Mouse (Mus musculus) midbrain, embryonic 14.5 days (tissue): ENCODE measurements around the gene Fhit. TPM values are rescaled to one million over a fixed set of nuclear protein-coding genes. Genes with fewer than 3 reads are reported as not detected.
A peak's percentile ranks its signal among the peaks of the same experiment; 100 is the strongest.

Experiments used
- ATAC-seq: fragments of 200-750 bp; cut with Nextera tagmentation; 2 replicates; pipeline ENCODE4 v1.8.0; 2017; ENCODE audit warnings: moderate number of reproducible peaks, moderate library complexity; ENCODE audit not compliant: low FRiP score, low TSS enrichment
- DNase-seq: peaks from one replicate; pipeline ENCODE4 v3.0.0-alpha.2; 2015
- H3K27ac ChIP-seq: fragments of 300-500 bp; sonication (generic); replicated peaks from 2 replicates; pipeline ENCODE4 v1.5.1; 2014; ENCODE audit warnings: mild to moderate bottlenecking, low read depth, low read length, moderate library complexity
- H3K27me3 ChIP-seq: fragments of 300-500 bp; sonication (generic); 2 replicates; pipeline ENCODE4 v1.6.1; 2014; ENCODE audit warnings: low read length, control low read depth, mixed read lengths; ENCODE audit not compliant: control insufficient read depth, insufficient read depth
- H3K36me3 ChIP-seq: fragments of 300-500 bp; sonication (generic); 2 replicates; pipeline ENCODE4 v1.6.1; 2014; ENCODE audit warnings: low read length, control low read depth; ENCODE audit not compliant: control insufficient read depth, insufficient read depth
- H3K4me1 ChIP-seq: fragments of 300-500 bp; sonication (generic); 2 replicates; pipeline ENCODE4 v1.6.1; 2014; ENCODE audit warnings: mild to moderate bottlenecking, antibody characterized with exemption, low read length, control low read depth; ENCODE audit not compliant: control insufficient read depth, insufficient read depth
- H3K4me2 ChIP-seq: fragments of 300-500 bp; sonication (generic); 2 replicates; pipeline ENCODE4 v1.6.1; 2014; ENCODE audit warnings: mild to moderate bottlenecking, low read length, moderate library complexity
- H3K4me3 ChIP-seq: fragments of 300-500 bp; sonication (generic); replicated peaks from 2 replicates; pipeline ENCODE4 v1.5.1; 2014; ENCODE audit warnings: low read depth, low read length
- H3K9ac ChIP-seq: fragments of 300-500 bp; sonication (generic); replicated peaks from 2 replicates; pipeline ENCODE4 v1.6.1; 2014; ENCODE audit warnings: mild to moderate bottlenecking, low read length, moderate library complexity
- H3K9me3 ChIP-seq: fragments of 300-500 bp; sonication (generic); 2 replicates; pipeline ENCODE4 v1.6.1; 2016; ENCODE audit warnings: low read length, control low read depth, mixed read lengths; ENCODE audit not compliant: control insufficient read depth
- WGBS: fragments of 180-500 bp; shearing (Covaris S2); extraction: QIAGEN DNeasy Blood & Tissue Kit; methylation state at CpG from one replicate; pipeline ENCODE4 v1.1.7; 2014; 5-methylcytosine and 5-hydroxymethylcytosine counted together
- polyA plus RNA-seq: library from polyadenylated mRNA; unstranded; fragments of >200 nt; fragmentation: Nextera tagmentation; extraction: Ambion mirVana; gene quantifications from 2 replicates; pipeline ENCODE4 v1.2.1, GENCODE M21; 2014

Gene Fhit
- polyA plus RNA-seq, 1 experiment from 2014 or later: 10.6 TPM

DNA sequence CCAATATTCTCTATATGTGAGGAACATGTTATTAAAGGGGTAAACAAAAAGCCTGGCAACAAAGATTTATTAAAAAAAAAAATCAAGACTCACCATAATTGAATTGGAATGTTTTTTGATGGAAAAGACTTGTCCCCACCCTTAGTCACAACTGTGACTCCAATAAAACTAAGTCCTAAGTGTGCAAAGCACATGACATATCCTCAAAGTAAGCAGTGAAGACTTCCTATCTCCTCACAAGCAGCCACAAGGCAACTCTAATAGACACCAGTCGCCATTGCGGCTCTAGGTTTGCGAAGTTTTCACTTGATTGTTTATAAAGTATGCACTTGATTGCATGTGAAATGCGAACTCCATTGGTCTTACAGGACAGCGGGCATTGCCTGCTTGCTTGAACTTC is 956.1 kb downstream of the Fhit start:
- H3K27ac ChIP-seq: no peak overlapping the region
- DNase-seq: no peak
- no peaks in the 10 kb centered on the region for H3K4me1 ChIP-seq
- no peaks in the 10 kb centered on the region for H3K27me3 ChIP-seq
- H3K36me3 ChIP-seq: no peaks in the 10 kb centered on the region
- H3K4me2 ChIP-seq: no peak overlapping the region
- no peak for ATAC-seq
- no peaks in the 10 kb centered on the region for H3K9me3 ChIP-seq
- 94% methylated on average over 5 of the region's 5 CpGs for WGBS
- no peak overlapping the region for H3K9ac ChIP-seq
- no peak overlapping the region for H3K4me3 ChIP-seq

DNA sequence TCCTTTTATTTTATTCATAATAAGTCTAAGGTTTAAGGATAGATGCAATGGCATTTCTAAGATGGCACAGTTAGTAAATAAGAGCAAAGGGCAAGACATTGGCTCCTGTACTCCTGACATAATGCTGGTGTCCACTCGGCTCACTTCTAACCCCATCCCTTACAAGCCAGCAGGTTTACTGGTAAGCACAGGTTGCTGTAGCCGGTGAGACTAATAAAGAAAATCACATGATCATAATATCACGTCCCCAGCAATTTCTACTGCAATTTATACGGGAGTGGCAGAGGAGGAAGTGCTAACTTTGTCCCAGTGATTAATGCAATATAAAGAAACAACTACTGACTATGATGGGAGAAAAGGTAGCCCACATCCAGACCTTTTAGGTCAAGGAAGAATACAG is 956.5 kb downstream of the Fhit start:
- H3K4me3 ChIP-seq: no peak overlapping the region
- DNase-seq (no peak), ATAC-seq (no peak)
- 92% methylated on average over 4 of the region's 4 CpGs for WGBS
- H3K27ac ChIP-seq: no peak overlapping the region
- no peaks in the 10 kb centered on the region for H3K4me1 ChIP-seq
- H3K9ac ChIP-seq: no peak overlapping the region
- no peak overlapping the region for H3K4me2 ChIP-seq
- H3K27me3 ChIP-seq: no peaks in the 10 kb centered on the region
- no peaks in the 10 kb centered on the region for H3K9me3 ChIP-seq
- no peaks in the 10 kb centered on the region for H3K36me3 ChIP-seq

DNA sequence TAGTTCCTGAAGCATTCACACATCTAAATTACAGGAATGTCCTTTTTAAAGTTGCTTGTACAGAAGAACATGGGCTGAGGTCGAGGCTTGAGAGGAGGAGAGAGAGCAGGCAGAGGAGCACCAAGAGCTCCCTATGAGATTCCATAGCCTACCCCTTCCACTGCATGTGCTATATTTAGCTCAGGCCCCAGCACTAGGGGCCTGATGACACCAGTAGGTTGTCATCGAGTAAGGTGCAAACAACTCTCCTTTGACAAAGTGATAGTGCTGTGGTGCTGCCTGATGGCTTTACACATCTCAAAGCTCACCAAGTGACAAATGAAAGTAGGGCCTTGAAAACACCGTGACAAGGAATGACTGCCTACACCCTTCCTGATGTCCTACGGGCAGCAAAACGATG is 967.7 kb downstream of the Fhit start:
- Histone ChIP-seq H3K4me2 (no peak overlapping the region), H3K4me1 (no peaks in the 10 kb centered on the region), H3K9ac (no peak overlapping the region), H3K4me3 (no peak overlapping the region), H3K9me3 (no peaks in the 10 kb centered on the region), H3K27ac (no peak overlapping the region), H3K36me3 (no peaks in the 10 kb centered on the region), H3K27me3 (no peaks in the 10 kb centered on the region)
- ATAC-seq: no peak
- DNase-seq: no peak
- 77% methylated on average over 5 of the region's 5 CpGs for WGBS

DNA sequence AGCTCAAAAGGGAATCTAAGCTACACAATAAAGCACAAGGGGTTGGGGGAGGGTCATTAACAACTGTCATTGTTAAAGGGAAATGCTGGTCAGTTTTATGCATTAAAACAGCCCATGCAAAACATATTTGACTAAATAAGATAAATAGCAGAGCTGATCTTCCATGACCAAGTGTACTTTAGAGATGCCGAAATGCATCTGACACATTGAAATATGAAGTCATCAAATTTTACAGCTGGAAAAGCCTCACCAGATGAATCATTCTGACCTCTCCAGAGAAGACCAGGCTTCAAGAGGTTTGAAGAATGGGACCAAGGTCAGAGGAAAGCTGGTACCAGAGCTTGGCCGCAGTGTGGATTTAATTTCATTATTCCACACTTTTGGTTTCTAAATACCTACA is 990.1 kb downstream of the Fhit start:
- H3K4me3 ChIP-seq: no peak overlapping the region
- H3K27me3 ChIP-seq: no peaks in the 10 kb centered on the region
- H3K4me2 ChIP-seq: no peak overlapping the region
- no peak overlapping the region for H3K9ac ChIP-seq
- ATAC-seq: no peak
- H3K4me1 ChIP-seq: no peaks in the 10 kb centered on the region; the same call in 1 of the 2 replicates
- H3K27ac ChIP-seq: no peak overlapping the region
- DNase-seq: no peak
- 73% methylated on average over 2 of the region's 2 CpGs for WGBS
- no peaks in the 10 kb centered on the region for H3K9me3 ChIP-seq
- H3K36me3 ChIP-seq: no peaks in the 10 kb centered on the region

DNA sequence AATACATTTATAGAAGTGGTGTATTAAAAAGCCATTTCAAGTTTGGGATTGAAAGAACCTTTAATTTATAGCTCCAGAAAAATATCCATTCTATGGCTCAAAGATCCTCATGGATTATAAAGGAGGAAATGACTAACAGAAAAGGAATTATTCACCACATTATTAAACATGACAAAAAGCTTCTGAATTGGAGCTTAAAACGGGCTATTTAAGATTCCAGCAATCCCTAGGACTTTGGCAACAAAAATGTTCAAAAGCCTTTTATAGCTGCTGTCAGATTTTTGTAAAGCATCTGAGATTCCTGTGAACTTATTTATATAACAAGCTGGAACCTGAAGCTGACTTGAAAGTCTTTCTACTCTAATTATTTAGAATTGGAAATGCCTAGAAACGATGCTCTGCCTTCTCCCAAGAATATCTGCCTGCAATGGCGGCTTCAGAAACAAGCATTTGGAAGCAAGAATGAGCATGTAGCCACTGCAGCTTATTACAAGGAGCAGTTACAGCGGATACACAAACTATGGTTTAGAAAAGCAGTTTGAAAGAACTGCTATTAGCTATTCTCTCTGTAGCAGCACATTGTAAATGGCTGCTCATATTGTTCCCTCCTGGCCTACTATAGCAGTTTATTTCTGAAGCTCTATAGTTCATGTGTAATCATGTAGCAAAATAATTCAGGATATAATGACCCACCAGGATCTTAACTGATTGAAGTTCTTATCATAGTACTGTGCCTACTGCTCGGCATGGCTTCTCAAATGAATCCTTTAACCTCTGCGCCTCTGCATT is 995.0 kb downstream of the Fhit start:
- no peaks in the 10 kb centered on the region for H3K27me3 ChIP-seq
- no peak for ATAC-seq
- no peak overlapping the region for H3K4me3 ChIP-seq
- no peak overlapping the region for H3K9ac ChIP-seq
- H3K36me3 ChIP-seq: no peaks in the 10 kb centered on the region
- peak; percentile 59 for DNase-seq
- H3K4me2 ChIP-seq: no peak overlapping the region
- H3K4me1 ChIP-seq: no peaks in the 10 kb centered on the region; the same call in 1 of the 2 replicates
- 41% methylated on average over 6 of the region's 6 CpGs for WGBS
- no peaks in the 10 kb centered on the region for H3K9me3 ChIP-seq
- peak overlapping the region; percentile 22; the same call in 1 of the 2 replicates for H3K27ac ChIP-seq

DNA sequence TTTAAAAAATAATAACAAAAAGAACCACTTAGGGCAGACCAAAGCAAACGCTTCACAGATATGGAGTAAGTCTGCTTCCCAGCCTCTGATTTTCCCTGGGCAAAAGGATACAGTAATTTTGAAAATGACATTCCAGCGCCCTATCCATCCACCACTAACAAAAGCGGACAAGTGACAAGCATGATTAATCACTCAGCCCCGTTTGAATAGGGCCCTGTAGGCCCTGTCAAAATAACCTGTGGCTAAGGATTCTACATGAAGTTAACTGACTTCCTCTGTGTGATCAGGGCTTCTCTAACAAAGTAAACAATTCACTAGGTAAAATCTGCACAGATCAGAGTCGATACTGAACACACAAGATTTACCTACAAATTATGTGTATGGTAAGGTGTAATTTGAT is 1012.0 kb downstream of the Fhit start:
- Histone ChIP-seq H3K9me3 (no peaks in the 10 kb centered on the region), H3K4me1 (no peaks in the 10 kb centered on the region), H3K36me3 (no peaks in the 10 kb centered on the region), H3K4me3 (no peak overlapping the region), H3K27ac (no peak overlapping the region), H3K27me3 (no peaks in the 10 kb centered on the region), H3K9ac (no peak overlapping the region), H3K4me2 (no peak overlapping the region)
- DNase-seq (peak; percentile 30), ATAC-seq (no peak)
- WGBS: 22% methylated on average over 5 of the region's 5 CpGs

DNA sequence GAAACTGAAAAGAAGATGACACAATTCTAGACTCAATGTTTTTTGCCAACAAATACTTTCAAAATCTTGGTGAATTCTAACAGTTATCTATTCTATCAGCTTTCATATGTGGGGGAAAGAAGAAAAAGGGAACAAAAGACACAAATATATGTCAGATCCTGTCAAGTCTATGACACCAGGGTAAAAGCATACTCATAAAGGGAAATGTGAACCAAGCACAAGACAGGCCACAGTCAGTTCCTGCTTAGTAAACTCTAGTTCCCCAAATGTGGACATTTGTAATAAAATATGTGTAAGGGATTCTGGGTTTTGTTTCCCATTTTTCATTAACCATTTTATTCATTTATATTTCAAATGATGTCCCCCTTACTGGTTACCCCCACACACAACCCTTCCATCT is 1022.5 kb downstream of the Fhit start:
- H3K27me3 ChIP-seq: no peaks in the 10 kb centered on the region
- no peak for DNase-seq
- H3K4me2 ChIP-seq: no peak overlapping the region
- no peak overlapping the region for H3K4me3 ChIP-seq
- no peak for ATAC-seq
- H3K36me3 ChIP-seq: no peaks in the 10 kb centered on the region
- no peak overlapping the region for H3K9ac ChIP-seq
- H3K9me3 ChIP-seq: no peaks in the 10 kb centered on the region
- no peak overlapping the region for H3K27ac ChIP-seq
- H3K4me1 ChIP-seq: no peaks in the 10 kb centered on the region

DNA sequence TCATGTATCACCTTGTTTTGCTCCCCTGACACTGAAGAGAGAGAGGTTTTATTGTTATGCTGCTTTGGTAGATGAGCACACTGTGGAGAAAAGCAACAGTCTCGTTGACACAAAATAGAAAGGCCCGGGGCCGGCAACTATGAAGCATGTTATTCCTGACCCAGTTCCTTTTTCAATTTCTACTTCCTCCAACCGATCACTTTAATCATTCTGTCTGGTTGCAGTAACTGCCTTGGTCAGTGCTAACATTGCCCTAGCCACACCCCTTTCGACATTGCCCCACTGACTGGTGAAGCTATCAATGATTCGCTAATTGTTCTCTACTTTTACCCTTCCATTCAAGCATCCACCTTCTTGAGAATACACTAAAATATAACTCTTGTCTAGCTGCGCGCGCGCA is 1028.0 kb downstream of the Fhit start:
- Histone ChIP-seq H3K9ac (no peak overlapping the region), H3K9me3 (no peaks in the 10 kb centered on the region), H3K4me2 (no peak overlapping the region), H3K4me3 (no peak overlapping the region), H3K27ac (no peak overlapping the region), H3K4me1 (no peaks in the 10 kb centered on the region), H3K36me3 (no peaks in the 10 kb centered on the region), H3K27me3 (no peaks in the 10 kb centered on the region)
- no peak for DNase-seq
- ATAC-seq: no peak
- 95% methylated on average over 10 of the region's 10 CpGs for WGBS

DNA sequence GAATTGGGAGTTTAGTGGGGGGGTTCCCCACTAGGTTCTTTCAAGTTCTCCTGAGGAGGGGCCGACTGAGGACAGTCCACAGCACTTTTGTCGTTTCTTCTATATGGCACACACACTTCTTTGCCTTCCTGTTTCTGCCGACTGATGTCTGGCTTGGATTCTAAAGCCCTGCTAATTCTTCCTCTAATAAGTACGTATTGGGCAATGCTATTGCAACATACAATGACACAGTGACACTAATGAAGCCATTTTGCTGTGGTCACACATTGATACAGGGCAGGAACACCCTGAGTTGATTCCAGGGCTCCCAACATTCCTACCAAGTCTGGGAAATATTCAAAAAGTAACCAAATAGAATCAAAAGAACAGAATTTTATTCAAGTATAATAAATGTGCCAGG is 1032.2 kb downstream of the Fhit start:
- 93% methylated on average over 4 of the region's 4 CpGs for WGBS
- Histone ChIP-seq H3K4me2 (no peak overlapping the region), H3K4me3 (no peak overlapping the region), H3K36me3 (no peaks in the 10 kb centered on the region), H3K27ac (no peak overlapping the region), H3K27me3 (no peaks in the 10 kb centered on the region), H3K9me3 (no peaks in the 10 kb centered on the region), H3K9ac (no peak overlapping the region), H3K4me1 (no peaks in the 10 kb centered on the region)
- no peak for DNase-seq
- no peak for ATAC-seq
